Mouse (Mus musculus) retina, adult 2 months (tissue): ENCODE results near the gene 2010111I01Rik.
"Not testable (repeated sequence)": the region's sequence is repeated elsewhere in the genome, so short reads cannot be mapped to it uniquely, and the experiment has no call there.

ENCODE experiments used
- DNase-seq: peaks from one replicate; pipeline ENCODE4 v3.0.0-alpha.2; 2012; ENCODE audit warnings: low read depth, low spot score

The 2010111I01Rik gene

GRCm38 (mm10) chr13:62955997-62956396, 8.7 kb upstream of the 2010111I01Rik start:
- no peak for DNase-seq

- no peak for DNase-seq
Measured at GRCm38 (mm10) chr13:62956776-62957175, 7.9 kb upstream of the 2010111I01Rik start.

- DNase-seq: no peak
Measured at GRCm38 (mm10) chr13:62963358-62963757, 1.3 kb upstream of the 2010111I01Rik start.

GRCm38 (mm10) chr13:62968223-62968622, 3.5 kb downstream of the 2010111I01Rik start:
- no peak for DNase-seq

GRCm38 (mm10) chr13:62970515-62971269, 6.0 kb downstream of the 2010111I01Rik start:
- DNase-seq: no peak

- no peak for DNase-seq
Measured at GRCm38 (mm10) chr13:62972403-62972802, 7.7 kb downstream of the 2010111I01Rik start.

- no peak for DNase-seq
Measured at GRCm38 (mm10) chr13:62973111-62973510, 8.4 kb downstream of the 2010111I01Rik start.

GRCm38 (mm10) chr13:62978104-62978503, 13.4 kb downstream of the 2010111I01Rik start:
- no peak for DNase-seq

- no peak for DNase-seq
Measured at GRCm38 (mm10) chr13:62978784-62979183, 14.1 kb downstream of the 2010111I01Rik start.

GRCm38 (mm10) chr13:62979215-62979614, 14.5 kb downstream of the 2010111I01Rik start:
- no peak for DNase-seq

GRCm38 (mm10) chr13:62980131-62980530, 15.4 kb downstream of the 2010111I01Rik start:
- no peak for DNase-seq

- no peak for DNase-seq
Measured at GRCm38 (mm10) chr13:62984485-62984884, 19.8 kb downstream of the 2010111I01Rik start.

GRCm38 (mm10) chr13:62989891-62990490, 25.3 kb downstream of the 2010111I01Rik start:
- DNase-seq: no peak

GRCm38 (mm10) chr13:62993543-62994477, 29.1 kb downstream of the 2010111I01Rik start:
- no peak for DNase-seq

GRCm38 (mm10) chr13:62996767-62997166, 32.1 kb downstream of the 2010111I01Rik start:
- DNase-seq: no peak

GRCm38 (mm10) chr13:63007491-63007890, 42.8 kb downstream of the 2010111I01Rik start:
- DNase-seq: not testable (repeated sequence)

- DNase-seq: no peak
Measured at GRCm38 (mm10) chr13:63010345-63011090, 45.8 kb downstream of the 2010111I01Rik start.

- DNase-seq: no peak
Measured at GRCm38 (mm10) chr13:63014353-63014752, 49.7 kb downstream of the 2010111I01Rik start.

GRCm38 (mm10) chr13:63015362-63015761, 50.7 kb downstream of the 2010111I01Rik start:
- no peak for DNase-seq

- no peak for DNase-seq
Measured at GRCm38 (mm10) chr13:63016056-63016455, 51.4 kb downstream of the 2010111I01Rik start.
